16 mouse cellular contexts compared by ENCODE assay signal in genomic region chr7:55792280-55792679, GRCm38 (mm10). TPM values are rescaled to one million over a fixed set of nuclear protein-coding genes. Genes with fewer than 3 reads are reported as not detected.
DNase-seq lines count a peak whose midpoint lies in the region; ATAC-seq and TF ChIP-seq lines count a peak whose summit lies in the region.
"Had no signal": no experiment of that assay in that cellular context is flagged by ENCODE, and none has a peak within 500 bp of the region (broad histone marks: within the 10 kb centered on the region; RNA-seq: fewer than 3 reads in every experiment).

No protein-coding gene starts in this region.

- TF ChIP-seq POLR2A in testis, adult 2 months (IDR thresholded peaks at IDR 0.05; ENCODE audit: control insufficient read depth, low read depth, low read length) = no peak

- TF ChIP-seq CTCF in layer of hippocampus, adult 2 months (conservative IDR thresholded peaks at IDR 0.05) = no peak
- no peak for TF ChIP-seq CTCF in testis, adult 2 months (IDR thresholded peaks at IDR 0.05; ENCODE audit: control insufficient read depth, insufficient read depth, insufficient replicate concordance, low read depth, low read length)

- no peak overlapping the region for H3K4me3 ChIP-seq in layer of hippocampus, adult 2 months
- no peak overlapping the region for H3K4me3 ChIP-seq in testis, adult 2 months (ENCODE audit: control insufficient read depth, low read depth, low read length)
- H3K4me3 ChIP-seq in intestine, embryonic 16.5 days (ENCODE audit: low read length) = no peak overlapping the region
- H3K4me3 ChIP-seq: embryonic facial prominence, embryonic 13.5 days; liver, embryonic 13.5 days had no signal

- peaks cover 2% of the 10 kb centered on the region for H3K4me1 ChIP-seq in testis, adult 2 months (ENCODE audit: control insufficient read depth, insufficient read depth, low read length)
- H3K4me1 ChIP-seq in intestine, embryonic 16.5 days (ENCODE audit: control insufficient read depth, insufficient read depth, low read length) = peaks cover 4% of the 10 kb centered on the region

- intact Hi-C loops in left cerebral cortex, postnatal 25 days (cut with DNase I) = no loop called here

- 86% methylated on average over 3 of the region's 3 CpGs for WGBS in intestine, embryonic 16.5 days

- H3K9me3 ChIP-seq in intestine, embryonic 16.5 days (ENCODE audit: control insufficient read depth, low read length) = no peaks in the 10 kb centered on the region
- H3K9me3 ChIP-seq: embryonic facial prominence, embryonic 13.5 days; liver, embryonic 13.5 days had no signal

- peak overlapping the region; percentile 46; the same call in 1 of the 2 replicates for H3K27ac ChIP-seq in layer of hippocampus, adult 2 months
- peak overlapping the region; percentile 60 for H3K27ac ChIP-seq in testis, adult 2 months (ENCODE audit: control insufficient read depth, insufficient read depth, low read depth, low read length)
- no peak overlapping the region for H3K27ac ChIP-seq in intestine, embryonic 16.5 days (ENCODE audit: low read length)
- H3K27ac ChIP-seq: embryonic facial prominence, embryonic 13.5 days; liver, embryonic 13.5 days had no signal

- H3K9ac ChIP-seq in intestine, embryonic 16.5 days (ENCODE audit: low read depth, low read length) = no peak overlapping the region
- H3K9ac ChIP-seq: embryonic facial prominence, embryonic 13.5 days; liver, embryonic 13.5 days had no signal

- no peaks in the 10 kb centered on the region for H3K27me3 ChIP-seq in testis, adult 2 months (ENCODE audit: control insufficient read depth, insufficient read depth, low read length)
- H3K27me3 ChIP-seq in intestine, embryonic 16.5 days (replicated peaks; ENCODE audit: control insufficient read depth, insufficient read depth, low read length) = no peaks in the 10 kb centered on the region
- H3K27me3 ChIP-seq: embryonic facial prominence, embryonic 13.5 days; liver, embryonic 13.5 days had no signal

- no peaks in the 10 kb centered on the region; the same call in 1 of the 2 replicates for H3K36me3 ChIP-seq in testis, adult 2 months (ENCODE audit: control insufficient read depth, insufficient read depth, low read length)
- H3K36me3 ChIP-seq in intestine, embryonic 16.5 days (ENCODE audit: control insufficient read depth, insufficient read depth, low read length) = peaks cover 11% of the 10 kb centered on the region

- DNase-seq in layer of hippocampus, adult 2 months (ENCODE audit: low spot score in 2 of 2) = peak; percentile 31 to 56
- no peak for DNase-seq in layer of hippocampus, postnatal 36 days
- no peak for DNase-seq in testis, postnatal 14 days (ENCODE audit: low spot score)
- peak; percentile 17 to 74 for DNase-seq in left cerebral cortex, postnatal 25 days (ENCODE audit: low spot score in 2 of 2)
- no peak for DNase-seq in thymus, adult 18-20 months
- DNase-seq: adrenal gland, adult 2 months; cerebellum, adult 11 months; heart, postnatal 36 days; kidney, adult 18-20 months; liver, embryonic 13.5 days; lung, postnatal 14 days; spleen, adult 18-20 months had no signal

- no peak overlapping the region for H3K4me2 ChIP-seq in intestine, embryonic 16.5 days (ENCODE audit: low read depth, low read length)
- H3K4me2 ChIP-seq: embryonic facial prominence, embryonic 13.5 days; liver, embryonic 13.5 days had no signal

- ATAC-seq in intestine, embryonic 16.5 days = no peak

RNA-seq across cellular contexts. Expression of gene Tubgcp5, which starts 1.7 kb away (rescaled TPM):
- total RNA-seq in layer of hippocampus, adult 2 months (2021) = 10 to 100 TPM; 29.5 to 32.9 TPM
- 10 to 100 TPM; 30.3 to 30.9 TPM for total RNA-seq in layer of hippocampus, postnatal 36 days (2021)
- polyA plus RNA-seq in testis, adult 2 months (2012; rRNA removed) = 3.7 and 4.7 TPM in 2 replicates
- total RNA-seq in left cerebral cortex, postnatal 25 days (2021) = 10 to 100 TPM; 30.1 to 32.9 TPM
- polyA plus RNA-seq in intestine, embryonic 16.5 days (2015; fragmentation: Nextera tagmentation; extraction: Ambion mirVana) = 18.1 and 18.3 TPM in 2 replicates

RNA-seq across cellular contexts. Expression of gene Siglech, which starts 24.3 kb away (rescaled TPM):
- total RNA-seq in layer of hippocampus, adult 2 months (2021) = 10 to 100 TPM; 12.1 to 12.8 TPM
- 10 to 100 TPM; 12.4 to 13.5 TPM for total RNA-seq in layer of hippocampus, postnatal 36 days (2021)
- 0.10 and 0.18 TPM in 2 replicates for polyA plus RNA-seq in testis, adult 2 months (2012; rRNA removed)
- 10 to 100 TPM; 15.1 to 15.7 TPM for total RNA-seq in left cerebral cortex, postnatal 25 days (2021)
- polyA plus RNA-seq in intestine, embryonic 16.5 days (2015; fragmentation: Nextera tagmentation; extraction: Ambion mirVana) = 0.84 and 1.0 TPM in 2 replicates
- polyA plus RNA-seq: myocyte had no signal

RNA-seq across cellular contexts. Expression of gene Cyfip1, which starts 49.3 kb away (rescaled TPM):
- 100 to 1,000 TPM; 117 to 130 TPM for total RNA-seq in layer of hippocampus, adult 2 months (2021)
- 100 to 1,000 TPM; 107 to 121 TPM for total RNA-seq in layer of hippocampus, postnatal 36 days (2021)
- 5.6 and 6.6 TPM in 2 replicates for polyA plus RNA-seq in testis, adult 2 months (2012; rRNA removed)
- 10 to 100 TPM; 66.7 to 73.1 TPM for total RNA-seq in left cerebral cortex, postnatal 25 days (2021)
- 89.3 and 93.9 TPM in 2 replicates for polyA plus RNA-seq in intestine, embryonic 16.5 days (2015; fragmentation: Nextera tagmentation; extraction: Ambion mirVana)

Comparison
In these comparisons a context has a peak if more than half of its experiments do, and no peak if none do; other contexts are left out.
1. DNase-seq: peak in layer of hippocampus, adult 2 months (2 of 2) and left cerebral cortex, postnatal 25 days (2 of 2); none in layer of hippocampus, postnatal 36 days (0 of 2), testis, postnatal 14 days (single experiment) and thymus, adult 18-20 months (0 of 2).